Mouse (Mus musculus): ENCODE results near the gene Akr1c19. TPM values are rescaled to one million over a fixed set of nuclear protein-coding genes. Genes with fewer than 3 reads are reported as not detected.

The Akr1c19 gene
- polyA plus RNA-seq (2012; rRNA removed; ENCODE audit: low replicate concordance) = 4.3 and 9.4 TPM in 2 replicates

GRCm38 (mm10) chr13:4228441-4228840, at the start of gene Akr1c19:
Akr1c19 (plus strand) TSS chr13:4228700.

GRCm38 (mm10) chr13:4190904-4191303, 37.6 kb upstream of the Akr1c19 start, which contains the start of gene Akr1c13:
Akr1c13 (plus strand) TSS chr13:4191150.

GRCm38 (mm10) chr13:4279284-4279683, 50.8 kb downstream of the Akr1c19 start, which contains the start of gene Akr1c12:
Akr1c12 (minus strand) TSS chr13:4279433.

Other genes with a start within 250 kb of the Akr1c19 start
- 0.40 and 1.2 TPM in 2 replicates for gene Akr1c14, start 179.7 kb upstream of the Akr1c19 start, polyA plus RNA-seq (2012; rRNA removed; ENCODE audit: low replicate concordance)
- gene Akr1c18, start 78.0 kb upstream of the Akr1c19 start, polyA plus RNA-seq (2012; rRNA removed; ENCODE audit: low replicate concordance) = not detected in 2 replicates
- gene Akr1c13, start 37.5 kb upstream of the Akr1c19 start, polyA plus RNA-seq (2012; rRNA removed; ENCODE audit: low replicate concordance) = 7.3 and 14.6 TPM in 2 replicates
- 4.9 and 8.2 TPM in 2 replicates for gene Akr1c12, start 50.7 kb downstream of the Akr1c19 start, polyA plus RNA-seq (2012; rRNA removed; ENCODE audit: low replicate concordance)
- not detected in 2 replicates for gene Akr1c6, start 205.6 kb downstream of the Akr1c19 start, polyA plus RNA-seq (2012; rRNA removed; ENCODE audit: low replicate concordance)

Data from duodenum, adult 2 months (tissue).